Mouse (Mus musculus): ENCODE measurements at regions not wholly inside any gene's neighbourhood (a gene's known extent, or its start where the extent isn't known, plus 50 kb on each side); places are given as distances from the start of the nearest gene placed in this dataset.

DNA sequence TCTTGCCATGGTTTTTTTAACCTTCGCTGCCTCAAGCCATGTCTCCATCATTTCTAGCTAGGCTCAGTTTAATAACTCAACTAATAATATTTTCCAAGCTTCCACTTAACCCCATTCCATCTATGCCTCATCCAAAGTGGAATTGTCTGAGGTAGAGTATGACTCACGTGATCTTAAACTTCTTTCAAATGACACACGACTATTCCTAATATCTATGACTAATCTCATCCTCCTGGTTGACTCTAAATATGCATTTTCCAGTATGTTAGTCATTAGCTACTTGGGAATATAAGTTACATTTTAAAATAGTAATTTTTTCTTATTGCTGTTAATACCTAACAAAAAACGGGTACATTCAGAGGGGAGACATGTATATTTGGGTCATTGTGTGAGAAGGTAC, 524.8 kb upstream of the Pappa start:
- DNase-seq = no peak

DNA sequence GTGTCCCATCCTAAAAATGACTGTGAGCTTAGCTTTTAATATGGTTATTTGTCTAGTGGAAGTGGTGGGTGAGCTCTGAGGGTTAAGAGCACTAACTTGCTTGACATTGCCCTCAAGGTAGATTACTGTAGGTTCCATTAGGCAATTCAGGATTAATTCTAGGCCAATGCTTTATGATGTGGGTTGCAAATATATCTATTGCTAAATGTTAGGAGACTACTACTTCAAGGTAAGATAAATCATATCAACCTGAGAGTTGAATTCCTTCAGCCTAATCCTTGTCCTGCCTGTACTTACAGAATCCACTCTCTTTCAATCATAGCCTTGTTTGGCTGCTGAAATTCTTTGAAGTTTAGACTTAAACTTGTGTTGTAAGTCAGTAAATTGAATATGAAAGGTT, 501.2 kb upstream of the Pappa start:
- DNase-seq = no peak

DNA sequence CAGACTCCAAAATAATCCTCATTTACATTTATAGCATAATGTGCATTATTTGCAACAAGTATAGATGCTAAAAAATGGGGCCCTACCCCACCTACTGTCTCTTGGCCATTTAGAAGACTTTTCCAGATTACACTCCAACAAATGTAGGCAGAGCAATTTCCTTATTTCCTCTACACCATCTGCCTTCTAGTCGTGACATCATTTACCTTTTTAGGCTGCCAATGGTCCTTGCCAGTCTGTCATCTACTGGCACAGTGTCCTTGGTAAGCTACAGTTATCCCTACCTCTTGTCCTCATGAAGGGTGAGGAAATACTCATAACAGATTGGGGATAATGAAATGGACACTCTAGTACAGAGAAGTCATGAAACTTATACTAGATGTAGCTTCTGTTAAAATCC, 491.8 kb upstream of the Pappa start:
- no peak for DNase-seq

DNA sequence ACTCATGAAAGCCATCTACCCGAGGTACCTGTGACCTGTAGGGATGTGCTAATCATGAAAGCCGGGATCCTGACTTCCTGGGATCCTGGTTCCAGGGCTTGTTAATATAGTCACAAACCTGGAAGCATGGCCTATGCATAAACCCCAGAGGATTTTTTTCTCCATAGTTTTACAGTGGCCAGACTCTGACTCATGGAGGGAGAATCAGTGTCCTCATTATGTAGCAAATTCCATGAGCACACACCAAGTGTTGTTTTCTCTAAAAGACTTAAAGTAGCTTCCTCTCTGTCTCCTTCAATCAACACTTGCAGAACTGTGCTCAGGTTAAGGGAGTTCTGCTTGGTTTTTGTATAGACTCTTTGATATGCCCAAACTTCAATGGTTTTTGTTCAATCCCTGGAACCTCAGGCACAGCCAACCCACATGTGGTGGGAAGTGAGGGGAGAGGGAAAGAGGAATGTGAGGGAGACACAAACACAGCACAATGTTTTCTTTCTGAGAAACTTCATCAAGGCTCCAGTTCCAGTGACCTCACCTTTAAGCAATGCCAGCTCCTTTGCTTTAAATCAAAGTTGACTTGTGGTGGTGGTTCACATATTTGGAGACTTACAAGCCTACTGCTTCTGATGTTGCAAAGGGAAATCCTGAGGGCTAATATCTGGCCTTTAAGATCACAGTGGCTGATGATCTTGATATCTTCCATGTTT, 488.6 kb upstream of the Pappa start:
- DNase-seq = no peak

DNA sequence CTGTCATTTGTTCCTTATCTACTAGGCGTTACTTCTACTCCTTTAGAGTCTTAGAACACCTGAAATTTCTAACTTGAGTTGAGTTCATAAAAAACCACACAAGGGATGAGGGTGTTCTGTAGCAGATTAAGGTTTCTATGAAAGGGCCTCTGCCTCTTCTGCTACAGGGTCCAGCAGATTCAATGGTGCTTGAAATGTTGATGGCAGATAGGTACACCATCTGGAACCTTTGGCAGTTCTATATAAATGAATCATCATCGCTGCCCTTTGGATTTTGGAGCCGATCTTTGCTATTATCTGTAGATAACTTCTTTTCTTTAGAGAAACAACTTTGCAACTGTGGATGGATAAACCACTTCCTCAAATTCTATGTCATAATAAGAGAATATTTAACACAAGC, 483.9 kb upstream of the Pappa start:
- no peak for DNase-seq

DNA sequence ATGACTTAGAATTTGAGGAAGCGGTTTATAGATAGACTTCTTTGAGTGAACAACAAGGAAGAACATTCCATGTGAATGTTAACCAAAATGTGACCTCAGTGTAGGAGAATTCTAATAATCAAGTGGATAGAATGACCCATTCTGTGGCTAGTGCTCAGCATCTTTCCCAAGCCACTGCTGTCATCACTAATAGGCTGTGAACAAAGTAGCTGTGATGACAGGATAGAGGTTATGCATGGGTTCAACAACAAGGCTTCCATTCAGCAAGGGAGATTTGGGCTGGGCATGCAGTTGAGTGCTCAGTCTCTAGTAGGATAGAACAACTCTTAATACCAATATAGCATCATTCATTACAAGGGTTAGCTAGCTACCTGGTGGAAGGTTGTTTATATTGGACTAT, 483.0 kb upstream of the Pappa start:
- no peak for DNase-seq

DNA sequence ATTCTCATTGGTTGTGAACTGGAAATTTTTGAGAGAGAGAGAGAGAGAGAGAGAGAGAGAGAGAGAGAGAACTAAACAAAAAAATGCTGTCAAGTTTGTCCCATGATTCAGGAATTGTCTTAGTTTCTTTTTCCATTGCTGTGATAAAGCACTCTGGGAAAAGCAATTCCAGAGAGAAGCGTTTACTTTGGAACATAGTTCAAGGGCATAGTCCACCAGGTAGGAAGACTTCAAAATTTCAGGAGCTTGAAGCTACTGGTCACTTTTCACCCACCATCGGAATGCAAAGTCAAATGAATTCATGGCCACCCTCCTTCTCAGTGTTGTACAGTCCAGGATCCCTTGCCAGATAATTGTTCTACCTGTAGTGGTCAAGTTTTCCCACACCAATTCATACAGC, 478.8 kb upstream of the Pappa start:
- no peak for DNase-seq

DNA sequence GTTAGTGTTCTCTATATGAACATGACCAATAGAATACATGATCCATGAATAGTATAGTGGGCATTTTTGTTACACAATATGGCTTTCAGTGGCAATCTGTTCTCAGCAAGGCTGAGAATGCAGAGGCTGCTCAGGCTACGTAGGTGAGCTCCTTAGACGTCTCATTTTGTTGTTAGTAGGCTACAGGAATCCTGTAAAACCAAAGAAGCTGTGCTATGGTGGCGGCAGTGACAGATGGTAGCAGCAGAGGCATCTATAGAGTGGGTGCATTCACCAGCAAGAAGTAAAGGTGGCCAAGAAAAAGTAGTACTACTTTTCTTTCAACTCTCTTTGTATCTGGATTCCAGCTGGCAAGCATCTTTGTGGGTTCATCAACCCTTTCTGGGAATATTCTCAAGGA, 469.8 kb upstream of the Pappa start:
- DNase-seq = no peak

DNA sequence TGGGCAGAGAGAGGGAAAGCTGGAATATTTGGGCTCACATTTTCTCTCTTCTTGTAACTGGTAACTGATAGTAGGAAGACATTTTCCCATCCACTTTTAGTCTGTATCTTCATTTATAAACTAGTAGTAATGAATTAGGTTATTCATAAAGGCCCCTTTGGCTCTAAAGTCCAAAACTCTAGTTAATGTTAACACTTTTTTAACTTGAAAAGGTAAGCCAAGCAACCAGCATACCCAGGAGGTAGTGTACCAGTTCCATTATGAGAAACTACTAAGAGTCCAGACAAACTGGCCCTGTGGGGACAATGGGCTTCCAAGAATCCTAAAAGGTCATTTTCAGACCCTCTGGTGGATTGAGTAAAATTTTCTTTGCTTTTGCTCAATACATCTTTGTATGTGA, 468.4 kb upstream of the Pappa start:
- DNase-seq = no peak

DNA sequence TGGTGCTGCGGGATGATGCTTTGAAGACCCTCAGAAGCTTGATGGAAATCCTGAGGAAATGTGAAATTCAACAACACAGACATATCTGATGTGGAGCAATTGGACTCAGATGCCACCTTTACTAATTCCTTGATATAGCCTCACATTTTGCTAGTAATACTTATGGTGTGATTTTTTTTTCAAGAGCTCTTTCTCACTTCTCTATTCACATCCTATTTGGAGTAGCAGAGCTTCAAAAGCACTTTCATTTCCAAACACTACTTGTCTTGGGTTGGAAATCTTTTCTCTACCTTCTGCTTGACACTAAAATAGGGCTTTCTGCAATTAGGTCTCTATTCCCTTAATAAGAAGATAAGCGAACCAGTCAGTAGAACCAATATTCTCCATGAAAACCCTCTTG, 460.3 kb upstream of the Pappa start:
- DNase-seq = no peak

DNA sequence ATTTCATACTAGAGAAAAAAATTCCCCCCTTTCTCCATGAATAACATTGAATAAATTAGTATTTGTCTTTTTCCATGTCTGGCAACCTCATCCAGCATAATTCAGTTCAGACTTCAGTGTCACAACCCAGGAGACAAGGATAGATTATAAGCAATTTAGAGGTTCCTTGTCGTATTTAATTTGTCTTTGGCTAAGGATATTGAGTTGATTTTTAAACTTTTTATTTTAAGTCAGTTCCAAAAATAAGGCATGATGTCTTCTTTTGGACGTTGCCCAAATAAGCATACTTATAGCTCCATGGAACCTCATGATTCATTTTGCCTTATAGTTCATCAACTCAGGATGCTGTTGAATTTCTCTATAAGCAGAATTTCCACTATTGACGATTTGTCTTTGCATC, 456.0 kb upstream of the Pappa start:
- no peak for DNase-seq

DNA sequence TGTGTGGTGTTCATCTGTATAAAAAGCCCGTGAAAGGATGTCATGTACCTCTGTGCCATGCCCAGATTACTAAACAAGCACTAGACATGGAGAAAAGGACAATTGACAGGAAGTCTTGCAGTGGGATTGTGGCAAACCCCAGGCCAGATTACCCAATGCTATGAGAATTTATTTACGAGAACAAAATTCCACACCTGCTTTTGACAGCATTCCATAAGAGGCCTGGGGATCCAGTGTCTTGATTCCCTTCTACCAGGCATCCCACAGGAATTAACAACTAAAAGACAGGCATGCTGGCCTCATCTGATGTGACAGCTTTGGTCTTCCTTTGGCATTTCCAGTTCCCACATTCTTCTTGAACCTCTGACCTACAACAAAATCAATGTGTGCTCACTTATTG, 454.3 kb upstream of the Pappa start:
- no peak for DNase-seq

DNA sequence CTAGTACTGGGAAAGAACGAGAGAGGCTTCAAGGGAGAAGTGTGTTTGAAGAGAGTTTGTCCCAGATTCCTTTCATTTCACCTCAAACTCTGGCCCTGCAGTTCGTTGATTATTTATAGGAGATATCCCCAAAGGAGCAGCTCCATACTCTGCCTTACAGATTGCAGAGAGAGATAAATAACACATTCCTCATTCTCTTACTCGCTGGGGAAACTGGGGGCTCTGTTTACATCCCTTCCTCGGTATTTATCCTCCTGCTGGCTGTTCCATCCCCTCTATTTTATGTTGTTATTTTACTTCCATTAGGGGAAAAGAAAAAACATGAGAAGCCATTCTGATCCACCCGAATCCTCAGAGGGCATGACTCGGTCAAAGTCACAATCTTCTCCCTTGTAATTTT, 447.5 kb upstream of the Pappa start:
- DNase-seq = no peak

DNA sequence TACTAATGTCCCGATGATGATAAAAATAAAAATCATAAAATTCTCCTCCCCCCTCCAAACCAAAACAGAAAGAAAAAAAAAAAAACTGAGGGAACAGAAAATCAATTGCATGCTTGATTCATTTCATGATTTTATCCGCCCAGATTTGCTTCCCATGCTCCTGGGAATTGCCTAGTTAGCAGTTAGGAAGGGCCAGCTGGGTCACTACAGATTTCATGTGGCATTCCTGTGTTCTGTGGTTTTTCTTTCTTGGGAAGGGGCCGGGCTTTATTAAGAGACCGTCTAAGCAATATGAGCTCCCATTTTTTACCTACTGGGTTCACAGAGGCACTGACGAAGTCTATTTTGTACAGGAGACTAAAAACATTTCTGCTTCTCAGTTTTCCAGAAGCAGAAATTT, 447.1 kb upstream of the Pappa start:
- DNase-seq = no peak

DNA sequence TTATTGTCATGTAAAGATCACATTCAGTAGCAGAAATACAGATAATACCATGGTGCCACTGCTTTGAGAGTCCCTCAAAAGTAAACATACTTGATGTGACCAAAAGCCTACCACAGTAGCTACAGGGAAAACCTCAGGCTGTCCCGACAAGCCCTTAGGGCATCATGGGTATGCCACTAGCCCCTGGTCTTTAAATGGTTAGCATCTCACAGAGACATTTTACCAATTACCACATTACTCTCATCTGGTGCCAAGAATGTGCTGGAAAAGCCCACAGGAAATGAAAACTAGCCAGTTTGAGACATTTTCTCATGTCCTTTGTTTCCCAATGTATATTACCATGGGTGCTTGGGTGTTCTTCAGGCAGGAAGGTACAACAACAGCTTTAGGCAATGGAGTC, 439.3 kb upstream of the Pappa start:
- DNase-seq = no peak

DNA sequence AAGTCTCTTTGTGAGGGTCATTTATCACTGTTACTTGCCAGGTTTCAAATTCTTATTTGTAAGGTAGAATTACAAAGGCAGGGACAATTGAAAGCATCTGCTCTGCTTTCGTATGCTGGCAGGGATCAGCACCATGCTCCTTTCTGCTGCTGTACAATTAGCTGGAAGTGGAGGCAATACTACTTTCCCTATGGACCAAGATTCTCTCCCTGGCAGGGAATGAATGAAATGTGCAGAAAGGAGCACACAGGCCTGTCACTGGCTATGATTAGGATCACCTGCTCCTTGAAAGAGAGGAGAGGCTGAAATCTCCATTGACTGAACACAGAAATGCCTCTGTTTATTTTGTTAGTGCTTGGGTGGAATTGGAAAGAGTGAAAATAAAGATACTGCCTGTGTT, 427.8 kb upstream of the Pappa start:
- DNase-seq = no peak

DNA sequence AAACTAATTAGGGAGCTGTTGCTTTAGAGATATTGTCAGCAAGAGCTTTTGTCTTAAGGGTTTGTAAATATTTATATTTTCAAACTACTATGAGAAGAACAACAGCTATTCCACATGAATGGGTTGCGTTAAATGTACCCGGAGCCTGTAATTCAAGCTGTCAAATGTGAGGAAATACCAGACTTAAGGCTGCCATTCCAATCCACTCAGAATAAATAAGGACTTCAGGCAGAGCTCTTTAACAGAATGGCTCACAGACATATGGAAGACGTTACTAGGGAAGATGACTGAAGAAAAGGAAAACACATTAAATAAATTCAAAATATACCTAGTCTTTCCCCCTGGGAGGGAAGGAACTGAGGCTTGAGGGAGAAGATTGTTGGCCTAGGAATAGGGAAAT, 400.7 kb upstream of the Pappa start:
- no peak for DNase-seq

DNA sequence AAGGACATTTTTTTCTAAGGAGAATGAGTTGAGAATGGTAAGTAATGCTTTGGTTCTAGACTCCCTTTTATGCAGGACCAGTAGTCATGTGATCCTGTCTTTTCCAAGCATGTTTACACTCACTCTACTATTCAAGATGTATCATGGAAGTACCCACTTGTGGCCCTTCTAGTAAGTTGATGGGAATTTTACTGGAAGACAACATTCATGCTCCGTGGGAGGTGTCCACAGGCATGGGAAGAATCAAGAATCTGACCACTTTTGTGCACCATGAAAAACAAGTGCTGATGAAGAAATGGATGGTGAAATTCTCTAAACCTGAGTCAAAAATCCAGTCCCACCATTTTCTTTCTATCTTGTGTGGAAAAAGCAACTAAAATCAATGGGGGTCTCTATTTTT, 399.1 kb upstream of the Pappa start:
- no peak for DNase-seq

DNA sequence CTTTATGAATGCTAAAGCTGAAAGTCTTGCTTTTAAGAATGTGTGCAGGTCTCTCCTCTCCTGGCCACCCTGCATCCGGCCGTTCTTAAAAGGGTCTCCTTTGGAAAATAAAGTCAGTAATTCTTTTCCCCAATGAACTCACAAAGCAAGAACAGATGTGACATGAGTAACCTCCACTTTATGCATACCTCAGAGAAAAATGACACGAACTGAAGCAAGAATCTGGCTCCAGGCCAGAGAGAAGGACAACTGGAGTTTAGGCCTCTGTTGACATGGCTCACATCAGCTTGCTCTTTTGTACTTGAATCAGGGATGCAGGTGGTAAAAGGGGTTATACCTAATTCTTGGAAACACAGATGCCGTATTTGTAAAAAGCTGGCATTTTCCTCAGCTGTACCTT, 368.0 kb upstream of the Pappa start:
- DNase-seq = no peak

DNA sequence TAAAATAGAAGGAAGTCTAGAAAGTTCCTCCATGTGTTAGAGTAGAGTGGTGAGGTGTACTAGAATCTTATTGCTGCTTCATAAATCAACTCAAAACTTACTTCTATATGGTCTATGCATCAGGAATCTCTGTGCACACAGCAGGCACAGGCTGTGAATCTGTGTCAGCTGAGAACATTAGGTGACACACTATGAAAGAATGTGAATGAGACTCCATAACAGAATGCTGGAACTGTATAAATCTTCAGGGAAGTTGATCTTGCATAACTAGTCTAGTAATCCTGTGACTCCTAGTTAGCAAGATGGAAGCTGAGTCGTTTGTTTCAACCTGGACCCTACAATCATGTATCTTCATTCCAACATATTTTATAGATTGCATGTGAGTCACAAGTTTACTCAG, 355.4 kb upstream of the Pappa start:
- no peak for DNase-seq

DNA sequence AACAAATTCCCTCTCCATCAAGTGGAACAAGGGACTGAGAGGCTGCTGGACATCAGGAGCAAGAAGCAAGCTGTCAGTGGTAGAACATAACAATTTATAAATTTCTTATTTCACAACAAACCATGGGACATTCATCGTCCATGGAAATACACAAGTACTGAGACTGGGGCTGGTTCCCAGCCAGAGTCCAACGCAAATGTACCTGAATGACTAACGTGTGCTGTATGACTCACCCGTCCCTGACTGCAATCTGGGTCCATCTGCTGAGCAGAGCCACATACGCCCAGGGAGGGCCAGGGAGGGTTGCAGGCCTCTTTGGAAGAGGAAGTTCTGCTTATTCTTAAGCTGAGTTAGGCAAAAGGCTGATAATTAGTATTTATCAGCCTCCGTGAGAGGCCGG, 320.1 kb upstream of the Pappa start:
- DNase-seq = no peak

DNA sequence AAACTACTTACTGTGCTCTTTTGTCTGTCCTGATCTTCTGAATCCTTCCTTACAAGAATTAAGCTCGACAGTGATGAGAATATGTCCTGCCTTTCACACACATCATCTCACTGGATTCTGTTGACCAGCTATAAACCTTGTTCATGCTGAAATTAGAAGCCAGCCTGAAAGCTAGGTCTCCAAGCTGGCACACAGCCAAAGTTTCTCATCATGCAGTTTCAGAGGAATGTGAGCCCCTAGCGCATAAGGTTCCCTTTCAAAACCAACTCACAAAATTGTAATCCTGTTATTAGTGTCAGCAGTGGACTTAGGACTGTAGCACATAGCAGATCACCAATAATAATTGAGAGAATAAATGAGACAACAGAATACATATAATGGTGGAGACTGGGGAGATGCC, 319.0 kb upstream of the Pappa start:
- no peak for DNase-seq

DNA sequence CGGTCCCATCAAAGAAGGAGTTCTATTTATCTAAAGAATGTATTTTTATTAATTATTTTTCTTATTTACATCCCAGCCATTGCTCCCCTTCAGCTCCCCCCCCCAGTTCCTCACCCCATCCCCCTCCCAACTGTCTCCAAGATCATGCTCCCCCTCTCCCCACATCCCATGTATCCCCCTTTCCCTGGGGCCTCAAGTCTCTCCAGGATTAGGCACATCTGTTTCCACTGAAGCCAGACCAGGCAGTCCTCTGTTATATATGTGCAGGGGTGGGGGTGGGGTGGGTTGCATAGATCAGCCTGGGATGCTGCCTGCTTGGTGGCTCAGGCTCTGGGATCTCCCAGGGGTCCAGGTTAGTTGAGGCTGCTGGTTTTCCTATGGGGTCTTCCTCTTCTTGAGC, 316.8 kb upstream of the Pappa start:
- DNase-seq = no peak

DNA sequence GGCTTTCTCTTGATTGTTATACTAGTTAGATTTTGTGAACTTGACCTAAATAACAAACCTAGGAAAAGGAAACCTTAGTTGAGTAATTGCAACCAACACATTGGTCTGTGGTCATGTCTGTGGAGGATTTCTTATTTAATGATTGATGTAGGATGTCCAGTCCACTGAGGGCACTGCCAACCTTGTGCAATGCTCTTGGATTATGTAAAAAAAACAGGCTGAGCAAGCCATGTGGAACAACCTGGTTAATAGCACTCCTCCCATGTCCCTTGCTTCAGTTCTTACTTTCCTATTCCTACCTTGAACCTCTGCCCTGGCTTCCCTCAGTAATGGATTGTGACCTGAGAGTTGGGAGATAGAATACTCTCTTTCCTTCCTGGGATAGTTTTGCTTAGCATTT, 312.0 kb upstream of the Pappa start:
- DNase-seq = no peak

DNA sequence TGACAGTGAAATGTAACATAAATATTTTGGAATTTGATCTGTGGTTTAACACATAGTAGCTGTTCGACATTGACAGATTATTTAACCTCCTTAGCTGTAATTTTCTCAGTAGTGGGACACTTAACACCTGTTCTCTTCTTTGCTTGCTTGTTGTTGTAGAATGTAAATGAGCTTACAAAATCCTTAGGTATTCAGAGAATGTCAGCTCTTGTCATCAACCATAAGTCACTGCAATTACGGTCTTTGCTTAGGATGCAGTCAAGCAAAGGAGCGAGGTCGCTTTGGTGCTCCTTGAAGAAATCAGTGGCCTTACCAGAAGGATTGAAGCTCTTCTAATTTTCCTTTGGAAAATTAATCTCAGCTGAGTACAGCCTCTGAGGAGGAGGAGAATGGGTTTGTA, 311.2 kb upstream of the Pappa start:
- DNase-seq = no peak

DNA sequence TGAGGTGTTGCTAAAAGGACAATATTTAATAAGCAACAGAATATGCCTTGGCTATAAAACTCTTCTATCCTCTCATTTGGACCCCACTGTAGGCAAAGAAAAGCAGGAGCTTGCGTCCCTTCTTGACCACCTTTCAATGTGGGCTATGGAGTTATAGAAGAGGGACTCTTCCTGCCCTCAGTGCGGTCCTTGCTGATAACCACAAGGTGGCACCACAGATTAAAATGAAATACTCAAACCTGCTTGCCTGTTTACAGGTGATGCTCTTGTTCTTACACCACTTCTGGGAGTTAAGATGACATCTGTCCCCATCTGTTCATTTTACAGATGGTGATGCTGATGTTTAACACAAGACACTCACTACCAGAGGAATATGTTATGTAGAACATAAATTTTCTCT, 291.1 kb upstream of the Pappa start:
- peak; percentile 6 for DNase-seq

Measured in lung, postnatal 10 days (tissue).